Mouse (Mus musculus) olfactory bulb, adult 2 months (tissue): ENCODE data around the gene Ripply1. TPM values are rescaled to one million over a fixed set of nuclear protein-coding genes. Genes with fewer than 3 reads are reported as not detected.

ENCODE experiments used
- H3K27ac ChIP-seq: fragments of 200-500 bp; 2 replicates; pipeline ENCODE4 v1.5.1; 2012; ENCODE audit warnings: low read depth, low read length; ENCODE audit not compliant: insufficient read depth
- H3K4me1 ChIP-seq: fragments of 200-500 bp; 2 replicates; pipeline ENCODE4 v1.6.1; 2012; ENCODE audit warnings: low read length; ENCODE audit not compliant: control insufficient read depth, insufficient read depth
- H3K4me3 ChIP-seq: fragments of 200-500 bp; 2 replicates; pipeline ENCODE4 v1.5.1; 2012; ENCODE audit warnings: mild to moderate bottlenecking, low read depth, low read length, moderate library complexity; ENCODE audit not compliant: insufficient read depth
- CTCF ChIP-seq: fragments of 200-500 bp; IDR thresholded peaks from 2 replicates; pipeline ENCODE4 v1.5.1; 2012; ENCODE audit warnings: low read depth, mild to moderate bottlenecking, low read length, moderate library complexity; ENCODE audit not compliant: insufficient read depth
- POLR2A ChIP-seq: fragments of 200-500 bp; IDR thresholded peaks from 2 replicates; pipeline ENCODE4 v1.6.1; 2012; ENCODE audit warnings: mild to moderate bottlenecking, low read depth, low read length, moderate library complexity; ENCODE audit not compliant: insufficient read depth
- WGBS: fragments of 180-500 bp; shearing (Covaris S2); methylation state at CpG from one replicate; pipeline ENCODE4 v1.1.7; 2018; 5-methylcytosine and 5-hydroxymethylcytosine counted together
- polyA plus RNA-seq: library from polyadenylated mRNA; stranded (reverse); fragments of >200 nt; gene quantifications from 2 replicates; pipeline ENCODE4 v1.2.4, GENCODE M21; 2012; ENCODE audit warnings: low replicate concordance; ENCODE audit not compliant: missing spikeins, insufficient read depth, insufficient read length

Ripply1 gene
- polyA plus RNA-seq, result not detected in 2 replicates

DNA sequence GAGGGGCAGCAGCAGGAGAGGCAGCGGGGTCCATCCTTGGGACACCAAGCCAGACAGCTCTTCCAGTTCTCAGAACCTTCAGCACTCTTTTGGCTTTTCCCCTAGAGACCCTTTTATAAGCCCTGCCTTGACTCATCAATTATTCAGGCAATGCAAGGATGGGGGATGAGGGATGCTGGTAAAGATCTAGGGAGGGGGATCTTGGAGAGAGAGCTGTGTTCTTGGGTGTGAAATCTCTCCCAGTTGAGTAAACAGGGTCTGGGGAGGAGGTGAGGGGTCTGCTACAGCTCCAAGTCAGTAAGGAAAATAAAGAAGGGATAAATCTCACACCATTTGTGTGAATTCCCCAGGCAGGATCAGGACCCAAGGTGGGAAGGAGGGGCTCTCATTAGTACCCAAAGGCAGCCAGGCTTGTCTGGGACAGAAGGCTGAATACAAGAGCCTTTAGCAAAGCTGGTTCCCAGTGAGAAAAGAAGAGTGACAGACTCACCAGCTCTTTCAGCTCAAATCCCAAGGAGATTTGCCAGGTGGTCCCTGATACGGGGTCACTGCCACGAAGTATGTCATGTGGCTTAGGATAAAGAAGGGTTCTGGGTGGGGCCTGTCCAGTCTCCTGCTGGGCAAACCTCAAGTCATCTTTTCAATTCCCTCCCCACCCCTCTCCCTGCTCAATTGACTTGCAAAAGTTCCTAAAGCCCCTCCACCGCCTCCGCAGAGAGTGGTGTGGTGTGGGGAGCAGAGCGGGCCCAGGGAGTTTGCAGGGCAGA, at the start of gene Ripply1:
Ripply1 (minus strand) TSS at position 76 of the 767 bp plus-strand sequence.
- Histone ChIP-seq H3K4me1 (no peaks in the 10 kb centered on the region), H3K4me3 (no peak within 1 kb of the TSS), H3K27ac (no peak within 1 kb of the TSS)
- TF ChIP-seq CTCF (no peak), POLR2A (no peak)
- 79% methylated on average over 6 of the region's 6 CpGs for WGBS

DNA sequence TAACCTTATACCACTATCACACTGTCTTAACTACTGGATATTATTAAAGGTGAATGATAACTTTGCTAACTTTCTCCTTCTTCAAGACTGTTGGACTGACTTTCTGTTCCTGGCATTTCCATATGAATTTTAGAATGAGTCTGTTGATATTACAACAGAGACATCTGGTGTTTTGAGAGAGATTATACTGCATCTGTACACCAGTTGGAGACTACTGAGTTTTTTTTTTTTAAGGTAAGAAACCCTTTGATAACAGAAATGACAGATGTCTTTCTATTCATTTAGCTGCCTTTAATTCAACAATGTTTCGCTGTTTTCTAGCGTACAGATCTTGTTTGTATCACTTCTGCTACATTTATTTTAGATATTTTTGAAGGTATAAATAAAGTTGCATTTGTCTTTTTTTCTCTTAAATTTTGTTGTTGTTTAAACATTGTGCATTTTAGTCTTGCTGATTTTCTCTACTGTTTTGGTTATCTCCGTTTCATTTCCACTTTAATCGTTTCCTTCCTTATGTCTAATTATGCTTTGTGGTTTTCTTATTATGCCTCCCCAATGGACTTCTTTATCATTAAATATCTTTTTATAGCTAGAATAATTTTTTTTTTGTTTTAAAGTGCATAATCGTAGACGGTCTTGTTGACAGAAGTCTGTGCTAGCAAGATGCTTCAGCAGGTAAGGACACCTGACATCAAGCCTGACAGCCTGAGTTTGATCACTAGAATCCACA, 46.4 kb upstream of the Ripply1 start:
- no peaks in the 10 kb centered on the region for H3K4me1 ChIP-seq
- TF ChIP-seq CTCF (no peak), POLR2A (no peak)
- no peak overlapping the region for H3K4me3 ChIP-seq
- H3K27ac ChIP-seq, result no peak overlapping the region
- WGBS, result 87% methylated on average over 6 of the region's 6 CpGs

DNA sequence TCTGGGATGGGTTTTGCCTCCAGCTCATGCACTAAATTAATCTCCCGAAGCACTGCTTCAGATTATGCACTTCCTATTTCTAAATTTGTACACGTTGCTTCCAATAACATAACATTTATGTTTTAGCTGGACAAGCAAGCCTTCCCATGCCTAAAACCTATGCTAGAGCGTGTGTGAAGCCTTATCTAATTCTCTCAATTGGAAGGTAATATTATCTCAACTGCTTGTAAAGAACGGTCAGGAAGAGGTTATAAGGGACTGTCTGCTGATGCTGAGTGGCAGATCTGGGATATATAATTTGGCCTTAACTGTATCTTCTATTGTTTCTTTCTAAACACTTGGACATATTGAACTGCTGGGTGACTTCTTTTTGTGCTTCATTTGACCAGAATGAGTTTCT, 44.8 kb upstream of the Ripply1 start:
- H3K4me1 ChIP-seq, result no peaks in the 10 kb centered on the region
- no peak overlapping the region for H3K4me3 ChIP-seq
- WGBS, result 91% methylated on average over 4 of the region's 4 CpGs
- H3K27ac ChIP-seq, result no peak overlapping the region
- no peak for TF ChIP-seq CTCF
- TF ChIP-seq POLR2A, result no peak

DNA sequence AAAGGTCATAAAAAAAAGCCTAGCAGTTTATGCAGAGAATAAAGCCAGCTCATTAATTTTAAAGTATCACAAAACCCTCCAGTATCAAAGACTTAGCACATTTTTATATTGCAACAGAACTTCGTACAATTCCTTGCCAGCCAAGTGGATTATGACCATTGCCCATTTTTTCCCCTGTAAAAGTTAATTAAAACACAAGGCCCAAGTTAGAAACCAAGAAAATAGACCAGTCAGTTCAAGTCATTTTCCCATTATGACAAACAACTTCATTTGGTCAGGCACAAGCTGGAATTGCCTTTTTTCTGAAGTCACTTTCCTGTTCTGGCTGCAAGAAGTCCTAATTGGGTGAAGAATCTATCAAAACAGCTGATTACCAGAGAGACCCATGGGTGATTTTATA, 43.2 kb upstream of the Ripply1 start:
- H3K4me3 ChIP-seq, result no peak overlapping the region
- TF ChIP-seq CTCF (no peak), POLR2A (no peak)
- no peaks in the 10 kb centered on the region for H3K4me1 ChIP-seq
- 75% methylated on average over 1 of the region's 1 CpGs for WGBS
- H3K27ac ChIP-seq, result no peak overlapping the region

DNA sequence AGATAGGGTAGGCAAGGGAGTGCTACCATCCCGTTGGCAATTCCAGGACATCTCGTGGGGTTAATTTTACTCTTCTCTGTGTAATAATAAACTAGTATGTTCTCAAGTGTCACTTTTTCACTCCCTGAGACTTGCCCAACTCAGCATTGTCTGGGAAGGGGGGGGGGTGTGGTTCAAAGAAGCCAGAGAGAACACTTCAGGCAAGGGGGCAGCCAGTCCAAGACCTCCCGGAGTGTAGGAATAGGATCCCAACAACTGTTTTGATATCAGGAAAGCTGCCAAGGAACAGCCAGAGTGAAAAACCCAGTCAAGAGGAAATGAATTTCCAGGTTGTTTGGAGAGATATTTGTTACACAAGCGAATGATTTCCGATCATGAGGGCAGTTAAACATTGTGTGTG, 33.0 kb upstream of the Ripply1 start:
- no peak overlapping the region for H3K27ac ChIP-seq
- no peak for TF ChIP-seq CTCF
- TF ChIP-seq POLR2A, result no peak
- H3K4me3 ChIP-seq, result no peak overlapping the region
- WGBS, result 74% methylated on average over 5 of the region's 5 CpGs
- H3K4me1 ChIP-seq, result no peaks in the 10 kb centered on the region

DNA sequence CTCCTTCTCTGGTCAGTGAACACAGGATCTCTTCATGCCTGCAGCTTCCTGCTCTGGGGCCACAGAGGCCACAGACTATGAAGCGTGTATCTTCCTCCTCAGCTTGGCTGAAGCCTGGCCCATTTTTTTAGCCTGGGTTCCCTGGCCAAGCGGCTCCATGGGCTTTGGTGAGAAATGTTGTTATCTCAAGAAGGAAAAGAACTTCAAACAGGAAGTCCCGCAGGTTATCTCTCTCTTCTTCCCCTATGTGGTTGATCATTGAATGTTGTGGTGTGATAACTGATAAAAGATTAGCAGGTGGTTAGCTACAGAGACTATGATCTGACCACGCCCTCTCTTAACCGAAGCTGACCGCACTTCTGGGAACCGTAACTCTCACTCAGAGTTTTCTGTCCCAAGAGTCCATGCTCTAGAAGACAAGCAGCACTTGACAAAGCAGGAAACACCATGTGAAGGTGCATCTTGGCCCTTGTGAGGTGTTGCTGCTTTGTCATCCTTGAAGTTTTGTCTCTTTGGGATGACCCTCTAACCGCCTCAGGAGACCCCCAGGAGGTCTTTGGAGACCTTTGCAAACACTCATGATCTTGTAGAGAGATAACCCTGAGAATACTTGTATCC, 32.0 kb upstream of the Ripply1 start:
- Histone ChIP-seq H3K4me1 (no peaks in the 10 kb centered on the region), H3K4me3 (no peak overlapping the region), H3K27ac (no peak overlapping the region)
- TF ChIP-seq CTCF (no peak), POLR2A (no peak)
- 94% methylated on average over 8 of the region's 8 CpGs for WGBS

DNA sequence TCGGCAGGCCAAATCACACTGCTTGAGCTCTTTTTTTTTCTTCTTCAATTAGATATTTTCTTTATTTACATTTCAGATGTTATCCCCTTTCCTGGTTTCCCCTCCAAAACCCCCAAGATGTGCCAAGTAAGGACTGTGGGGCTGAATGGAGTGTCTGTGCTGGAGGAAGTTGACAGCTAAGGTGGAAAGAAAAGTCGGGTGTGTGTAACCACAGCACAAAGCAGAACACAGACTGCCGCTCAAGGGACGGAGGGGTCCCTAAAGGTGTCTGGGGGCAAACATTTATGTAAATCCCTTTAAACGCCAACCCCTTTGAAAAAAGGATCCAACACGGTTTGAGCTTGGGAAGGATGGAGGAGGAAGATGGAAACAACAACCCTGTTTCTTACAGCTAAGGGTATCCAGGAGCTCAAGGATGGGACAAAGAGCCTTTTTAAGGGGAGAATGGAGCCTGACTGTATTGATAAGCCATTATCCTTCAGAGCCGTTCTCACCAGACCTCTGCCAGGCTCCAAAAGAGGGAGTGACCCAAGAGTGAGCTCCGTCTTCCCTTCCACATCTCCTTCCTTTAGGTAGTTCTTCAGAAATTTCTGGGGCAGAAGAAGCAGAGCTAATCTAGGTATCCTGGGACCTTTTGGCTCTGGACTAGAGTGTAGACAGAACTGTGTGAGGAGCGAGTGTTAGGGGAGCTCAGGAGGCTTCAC, 31.3 kb upstream of the Ripply1 start:
- Histone ChIP-seq H3K27ac (no peak overlapping the region), H3K4me3 (no peak overlapping the region), H3K4me1 (0 out of 2 replicates have a peak, but pooled peaks cover 2% of the 10 kb centered on the region)
- TF ChIP-seq CTCF (no peak), POLR2A (no peak)
- WGBS, result 79% methylated on average over 9 of the region's 9 CpGs

DNA sequence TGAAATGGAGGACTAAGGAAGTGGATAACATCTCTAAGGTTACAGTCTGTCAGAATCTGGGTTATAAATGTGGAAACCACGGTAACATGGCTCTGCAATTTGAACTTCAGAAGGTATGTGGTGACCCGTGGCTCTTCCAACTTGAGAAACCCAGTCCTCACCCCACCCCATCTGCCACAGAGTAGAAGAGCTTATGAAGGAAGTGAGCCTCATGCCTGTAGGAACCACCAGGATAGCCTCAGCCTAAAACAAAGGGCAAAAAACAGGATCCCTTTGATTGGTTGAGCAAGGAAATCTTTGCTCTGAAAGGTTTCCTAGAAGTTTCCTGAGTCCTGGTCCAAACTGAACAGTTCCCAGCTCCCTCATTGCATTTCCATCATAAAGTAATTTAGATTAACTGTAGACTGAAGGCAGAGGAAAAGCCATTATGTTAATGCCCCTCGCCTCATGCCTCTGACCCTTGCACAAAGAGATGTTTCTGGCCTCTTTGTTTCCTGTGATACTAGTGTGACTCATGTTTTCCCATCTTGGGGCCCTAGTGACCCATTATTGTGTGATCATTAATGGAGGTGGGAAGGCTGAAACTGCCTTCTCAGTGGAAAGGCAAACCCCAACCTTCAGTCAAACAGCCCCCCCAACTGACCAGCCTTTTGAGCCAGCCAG, 30.6 kb upstream of the Ripply1 start:
- H3K4me3 ChIP-seq, result no peak overlapping the region
- H3K4me1 ChIP-seq, result 0 out of 2 replicates have a peak, but pooled peaks cover 2% of the 10 kb centered on the region
- TF ChIP-seq POLR2A, result no peak
- TF ChIP-seq CTCF, result no peak
- WGBS, result 72% methylated on average over 3 of the region's 3 CpGs
- H3K27ac ChIP-seq, result no peak overlapping the region
